Mouse (Mus musculus) kidney, embryonic 14.5 days (tissue): Measurements from ENCODE around the gene Ift122. TPM values are rescaled to one million over a fixed set of nuclear protein-coding genes. Genes with fewer than 3 reads are reported as not detected.

Source experiments
- ATAC-seq: fragments of 200-750 bp; cut with Nextera tagmentation; 2 replicates; pipeline ENCODE4 v1.8.0; 2017; ENCODE audit warnings: moderate number of reproducible peaks, mild to moderate bottlenecking, moderate TSS enrichment, moderate library complexity; ENCODE audit not compliant: low FRiP score, low TSS enrichment
- H3K27ac ChIP-seq: fragments of 300-500 bp; sonication (generic); 2 replicates; pipeline ENCODE4 v1.5.1; 2014; ENCODE audit warnings: low read depth, mild to moderate bottlenecking, low read length, moderate library complexity, mixed read lengths
- H3K27me3 ChIP-seq: fragments of 300-500 bp; sonication (generic); 2 replicates; pipeline ENCODE4 v1.6.1; 2014; ENCODE audit warnings: mild to moderate bottlenecking, low read length; ENCODE audit not compliant: control insufficient read depth, insufficient read depth
- H3K36me3 ChIP-seq: fragments of 300-500 bp; sonication (generic); 2 replicates; pipeline ENCODE4 v1.6.1; 2014; ENCODE audit warnings: low read length, mixed read lengths; ENCODE audit not compliant: control insufficient read depth, insufficient read depth
- H3K4me1 ChIP-seq: fragments of 300-500 bp; sonication (generic); 2 replicates; pipeline ENCODE4 v1.6.1; 2014; ENCODE audit warnings: low read length, mixed read lengths; ENCODE audit not compliant: control insufficient read depth, insufficient read depth
- H3K4me2 ChIP-seq: fragments of 300-500 bp; sonication (generic); replicated peaks from 2 replicates; pipeline ENCODE4 v1.6.1; 2014; ENCODE audit warnings: low read depth, mild to moderate bottlenecking, low read length
- H3K4me3 ChIP-seq: fragments of 300-500 bp; sonication (generic); 2 replicates; pipeline ENCODE4 v1.5.1; 2014; ENCODE audit warnings: mild to moderate bottlenecking, low read length
- H3K9ac ChIP-seq: fragments of 300-500 bp; sonication (generic); 2 replicates; pipeline ENCODE4 v1.6.1; 2014; ENCODE audit warnings: low read depth, mild to moderate bottlenecking, low read length, moderate library complexity
- H3K9me3 ChIP-seq: fragments of 300-500 bp; sonication (generic); 2 replicates; pipeline ENCODE4 v1.6.1; 2016; ENCODE audit warnings: low read length; ENCODE audit not compliant: control insufficient read depth
- WGBS: fragments of 180-500 bp; shearing (Covaris S2); extraction: QIAGEN DNeasy Blood & Tissue Kit; methylation state at CpG from one replicate; pipeline ENCODE4 v1.1.7; 2014; 5-methylcytosine and 5-hydroxymethylcytosine counted together
- polyA plus RNA-seq: library from polyadenylated mRNA; unstranded; fragments of >200 nt; fragmentation: Nextera tagmentation; extraction: Ambion mirVana; gene quantifications from 2 replicates; pipeline ENCODE4 v1.2.1, GENCODE M21; 2014

The Ift122 gene
- polyA plus RNA-seq, 1 experiment from 2014 or later, result 33.3 TPM

DNA sequence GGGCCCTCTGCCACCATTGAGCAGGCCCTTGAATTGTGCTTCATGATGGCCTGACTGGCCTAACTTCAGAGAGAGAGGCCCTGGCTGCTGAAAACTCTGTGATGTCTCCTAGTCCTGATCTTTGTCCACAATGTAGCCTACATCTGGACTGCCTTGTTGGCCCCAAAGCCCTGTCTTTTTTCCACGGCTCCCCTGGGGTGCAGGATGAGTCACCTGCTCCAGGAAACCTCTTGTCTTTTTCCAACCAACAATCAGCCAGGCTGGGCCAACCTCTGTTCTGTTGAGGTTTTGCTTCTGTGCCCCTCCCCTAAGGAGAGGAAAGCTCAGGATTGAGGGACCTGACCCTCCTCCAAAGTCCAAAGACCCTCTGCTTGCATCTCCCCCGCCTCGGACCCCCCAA, 108.5 kb downstream of the Ift122 start:
- peaks cover 69% of the 10 kb centered on the region for H3K36me3 ChIP-seq
- 90% methylated on average over 3 of the region's 3 CpGs for WGBS

GRCm38 (mm10) chr6:115962439-115963085, 109.3 kb downstream of the Ift122 start:
- Histone ChIP-seq H3K9ac (no peak overlapping the region), H3K27ac (no peak overlapping the region), H3K4me2 (no peak overlapping the region), H3K4me3 (no peak overlapping the region), H3K27me3 (no peaks in the 10 kb centered on the region), H3K9me3 (no peaks in the 10 kb centered on the region), H3K4me1 (peaks cover 6% of the 10 kb centered on the region; the same call in 1 of the 2 replicates), H3K36me3 (peaks cover 77% of the 10 kb centered on the region)
- 47% methylated on average over 23 of the region's 23 CpGs for WGBS
- 0 out of 2 replicates have a peak, but pooled peaks have one; percentile 25 for ATAC-seq

More for the DNA sequence above, 108.5 kb downstream of the Ift122 start:
- H3K4me1 ChIP-seq, result peaks cover 13% of the 10 kb centered on the region
- H3K4me3 ChIP-seq, result no peak overlapping the region
- H3K9ac ChIP-seq, result no peak overlapping the region
- no peaks in the 10 kb centered on the region for H3K9me3 ChIP-seq
- ATAC-seq, result no peak
- H3K27me3 ChIP-seq, result no peaks in the 10 kb centered on the region
- no peak overlapping the region for H3K27ac ChIP-seq
- H3K4me2 ChIP-seq, result no peak overlapping the region

DNA sequence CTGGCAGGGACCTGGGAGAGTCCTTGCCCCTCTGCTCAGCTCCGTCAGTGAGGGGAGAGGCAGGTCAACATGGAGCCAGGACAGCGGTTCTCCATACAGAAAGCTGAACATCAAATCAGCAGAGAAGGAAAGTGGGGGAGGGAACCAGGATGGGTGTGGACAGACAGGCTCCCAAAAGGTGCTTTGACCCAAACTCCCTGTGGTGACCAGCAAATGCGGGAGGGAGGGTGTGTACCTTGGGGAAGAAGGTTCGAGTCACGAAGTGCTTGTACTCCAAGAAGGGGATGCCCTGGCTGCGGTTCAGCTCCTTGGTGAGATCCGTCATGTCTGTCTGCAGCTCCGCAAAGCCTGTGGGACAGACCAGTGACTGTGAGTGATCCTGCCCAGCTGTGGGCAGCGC, 110.4 kb downstream of the Ift122 start:
- no peak overlapping the region for H3K4me2 ChIP-seq
- WGBS, result 69% methylated on average over 9 of the region's 9 CpGs
- no peak overlapping the region for H3K9ac ChIP-seq
- no peak overlapping the region for H3K4me3 ChIP-seq
- ATAC-seq, result no peak
- no peaks in the 10 kb centered on the region for H3K9me3 ChIP-seq
- no peak overlapping the region for H3K27ac ChIP-seq
- peaks cover 79% of the 10 kb centered on the region for H3K36me3 ChIP-seq
- H3K27me3 ChIP-seq, result no peaks in the 10 kb centered on the region
- H3K4me1 ChIP-seq, result no peaks in the 10 kb centered on the region

GRCm38 (mm10) chr6:115966227-115966966, 113.1 kb downstream of the Ift122 start:
- Histone ChIP-seq H3K4me1 (peaks cover 2% of the 10 kb centered on the region; the same call in 1 of the 2 replicates), H3K36me3 (peaks cover 78% of the 10 kb centered on the region), H3K27me3 (no peaks in the 10 kb centered on the region), H3K4me2 (no peak overlapping the region), H3K4me3 (no peak overlapping the region), H3K9ac (no peak overlapping the region), H3K9me3 (no peaks in the 10 kb centered on the region), H3K27ac (no peak overlapping the region)
- ATAC-seq, result no peak
- WGBS, result 91% methylated on average over 19 of the region's 19 CpGs

DNA sequence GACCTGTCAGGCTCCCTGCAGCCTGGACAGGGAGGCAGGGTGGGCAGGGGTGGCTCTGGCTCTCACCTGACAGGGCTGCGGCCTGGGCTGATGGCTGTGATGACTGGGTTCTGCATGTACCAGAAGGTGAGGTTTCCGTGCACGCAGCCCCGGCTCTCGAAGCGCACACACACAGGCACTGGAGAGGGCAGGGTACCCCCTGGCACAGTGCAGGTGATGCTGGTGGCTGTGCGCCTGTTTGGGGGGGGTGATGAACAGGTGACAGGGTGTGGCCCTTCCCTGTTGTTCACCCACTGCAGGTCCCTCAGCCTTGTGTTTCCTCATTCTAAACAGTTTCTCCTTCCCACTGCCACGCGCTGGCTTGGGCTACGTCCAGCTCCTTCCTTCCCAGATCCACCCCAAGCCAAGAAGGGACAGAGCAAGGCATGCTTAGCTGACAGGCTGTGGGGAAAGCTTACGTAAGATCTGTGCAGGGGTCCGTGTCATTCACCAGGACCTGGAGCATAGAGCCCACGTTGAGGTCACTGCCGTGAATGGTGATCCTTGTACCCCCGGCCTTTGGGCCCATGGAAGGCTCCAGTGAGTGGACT, 114.1 kb downstream of the Ift122 start:
- WGBS, result 94% methylated on average over 15 of the region's 15 CpGs
- no peak overlapping the region for H3K4me3 ChIP-seq
- peaks cover 72% of the 10 kb centered on the region for H3K36me3 ChIP-seq
- no peak overlapping the region for H3K27ac ChIP-seq
- no peak overlapping the region for H3K4me2 ChIP-seq
- H3K9me3 ChIP-seq, result no peaks in the 10 kb centered on the region
- no peak overlapping the region for H3K9ac ChIP-seq
- no peak for ATAC-seq
- no peaks in the 10 kb centered on the region for H3K27me3 ChIP-seq
- H3K4me1 ChIP-seq, result peaks cover 11% of the 10 kb centered on the region

DNA sequence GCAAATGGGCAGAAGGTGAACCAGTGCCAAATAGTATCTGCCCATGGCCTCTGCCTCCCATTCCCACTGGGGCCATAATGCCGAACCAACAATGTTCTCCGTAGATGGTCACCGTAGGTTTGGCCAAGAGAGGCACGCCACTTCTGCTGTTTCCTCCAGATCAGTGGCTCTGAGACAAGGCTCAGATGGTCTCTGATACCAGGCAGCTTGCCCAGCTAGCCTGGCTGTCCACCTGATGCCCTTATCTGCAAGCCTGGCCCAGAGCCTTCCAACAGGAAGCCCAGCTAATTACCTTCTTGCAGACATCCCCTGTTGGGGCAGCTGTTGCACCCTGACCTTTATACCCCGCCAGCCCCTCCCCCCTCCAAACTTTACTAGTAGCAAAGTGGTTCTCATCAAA, 114.8 kb downstream of the Ift122 start:
- Histone ChIP-seq H3K27ac (no peak overlapping the region), H3K4me3 (no peak overlapping the region), H3K4me1 (peaks cover 17% of the 10 kb centered on the region), H3K27me3 (no peaks in the 10 kb centered on the region), H3K9ac (no peak overlapping the region), H3K36me3 (peaks cover 65% of the 10 kb centered on the region), H3K4me2 (no peak overlapping the region), H3K9me3 (no peaks in the 10 kb centered on the region)
- 77% methylated on average over 5 of the region's 5 CpGs for WGBS
- no peak for ATAC-seq

DNA sequence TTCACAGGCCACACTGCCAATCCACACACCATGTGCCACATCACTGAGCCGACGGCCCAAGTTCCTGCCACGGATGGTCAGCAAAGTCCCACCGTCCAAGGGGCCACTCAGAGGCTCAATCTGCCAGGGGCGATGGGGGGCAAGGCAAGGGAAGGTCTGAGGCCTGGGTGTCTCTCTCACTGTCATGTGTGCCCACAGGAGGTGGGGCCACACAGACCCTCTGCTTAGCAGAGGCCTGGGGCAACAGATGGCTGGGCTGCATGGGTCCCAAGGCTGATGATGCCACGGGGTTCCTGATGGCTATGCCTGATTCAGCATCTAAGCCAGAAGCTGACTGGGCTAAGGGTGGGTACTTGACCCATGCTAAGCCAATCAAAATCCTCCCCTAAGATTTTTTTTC, 115.4 kb downstream of the Ift122 start:
- ATAC-seq, result no peak
- Histone ChIP-seq H3K27ac (no peak overlapping the region), H3K4me1 (peaks cover 22% of the 10 kb centered on the region), H3K9ac (no peak overlapping the region), H3K36me3 (peaks cover 64% of the 10 kb centered on the region), H3K4me2 (no peak overlapping the region), H3K4me3 (no peak overlapping the region), H3K9me3 (no peaks in the 10 kb centered on the region), H3K27me3 (no peaks in the 10 kb centered on the region)
- 84% methylated on average over 6 of the region's 6 CpGs for WGBS

DNA sequence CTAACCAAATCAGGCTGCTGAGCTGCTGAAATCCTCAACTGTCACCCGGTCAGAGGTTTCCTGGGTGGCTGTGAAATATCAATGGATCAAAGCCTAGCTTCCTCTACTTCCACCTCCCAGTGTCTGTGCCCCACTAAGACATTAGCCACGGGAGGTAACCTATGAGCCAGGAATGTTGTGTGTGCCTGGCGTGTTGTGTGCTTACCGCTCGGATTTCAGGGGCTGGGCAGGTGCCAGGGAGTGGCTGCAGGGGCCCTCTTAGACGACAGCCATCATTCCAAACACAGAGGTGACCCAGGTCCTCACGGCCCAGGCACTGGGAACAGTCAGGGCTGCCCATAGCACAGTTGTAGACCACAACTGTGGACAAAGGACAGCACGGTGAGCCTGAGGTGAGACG, 115.8 kb downstream of the Ift122 start:
- 68% methylated on average over 9 of the region's 9 CpGs for WGBS
- Histone ChIP-seq H3K36me3 (peaks cover 63% of the 10 kb centered on the region), H3K4me2 (no peak overlapping the region), H3K4me3 (no peak overlapping the region), H3K4me1 (peaks cover 22% of the 10 kb centered on the region), H3K9me3 (no peaks in the 10 kb centered on the region), H3K27me3 (no peaks in the 10 kb centered on the region), H3K27ac (no peak overlapping the region), H3K9ac (no peak overlapping the region)
- no peak for ATAC-seq

DNA sequence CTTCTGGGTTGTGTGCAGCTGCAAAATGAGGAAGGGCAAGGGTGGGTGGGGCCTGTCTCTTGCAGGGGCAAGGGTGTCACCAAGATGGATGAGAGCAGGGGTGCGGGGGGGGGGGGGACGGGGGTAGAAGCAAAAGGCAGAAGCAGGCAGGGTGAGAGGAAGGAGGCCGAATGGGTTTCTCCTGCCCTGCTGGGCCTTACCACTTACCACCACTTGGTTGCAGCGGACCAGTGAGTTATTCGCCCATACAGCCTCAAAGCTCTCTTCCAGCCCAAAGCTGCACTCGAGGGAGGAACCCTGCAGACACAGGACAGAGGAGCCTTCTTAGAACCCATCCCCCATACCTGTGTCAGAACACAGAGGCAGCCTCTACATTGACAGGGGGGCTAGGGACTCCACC, 116.7 kb downstream of the Ift122 start:
- ATAC-seq, result no peak
- Histone ChIP-seq H3K4me2 (no peak overlapping the region), H3K4me3 (no peak overlapping the region), H3K27ac (no peak overlapping the region), H3K27me3 (no peaks in the 10 kb centered on the region), H3K9me3 (no peaks in the 10 kb centered on the region), H3K9ac (no peak overlapping the region), H3K36me3 (peaks cover 65% of the 10 kb centered on the region), H3K4me1 (peaks cover 22% of the 10 kb centered on the region)
- 81% methylated on average over 4 of the region's 6 CpGs for WGBS
